Mouse (Mus musculus): Measurements from ENCODE around the gene Cfl1. TPM values are rescaled to one million over a fixed set of nuclear protein-coding genes. Genes with fewer than 3 reads are reported as not detected.

Gene Cfl1
- polyA plus RNA-seq (2016; fragmentation: Nextera tagmentation; extraction: Ambion mirVana) = 2,322 and 2,829 TPM in 2 replicates

DNA sequence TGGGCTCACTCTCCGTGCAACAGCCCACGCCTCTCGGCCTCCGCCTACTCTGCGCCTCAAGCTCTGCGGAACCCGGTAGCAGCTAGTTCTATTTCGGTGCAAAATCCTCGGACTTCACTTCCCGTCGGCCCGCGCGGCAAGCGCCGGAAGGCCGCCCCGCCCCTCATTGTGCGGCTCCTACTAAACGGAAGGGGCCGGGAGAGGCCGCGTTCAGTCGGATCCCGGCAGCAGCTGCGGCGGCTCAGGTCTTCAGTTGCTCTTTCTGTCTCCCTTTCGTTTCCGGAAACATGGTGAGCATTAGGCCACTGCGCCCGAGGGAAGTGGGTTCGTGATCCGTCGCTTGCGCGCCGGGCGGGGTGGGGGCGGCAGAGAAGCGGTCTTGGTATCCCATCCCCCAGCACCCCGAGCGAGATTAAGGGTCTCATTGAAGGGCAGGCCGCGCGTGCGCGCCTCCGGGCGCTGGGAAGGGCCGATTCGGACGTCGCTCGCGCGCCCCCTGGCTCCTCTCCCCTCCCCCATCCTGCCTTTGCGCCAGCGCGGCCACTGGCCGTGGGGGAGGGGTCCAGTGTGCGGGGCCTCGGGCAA lies at the start of gene Cfl1:
Gene Cfl1, plus strand, starts transcription at position 143 of the 585 bp plus-strand sequence.
- H3K4me1 ChIP-seq = peaks cover 45% of the 10 kb centered on the region
- peak within 1 kb of the TSS; percentile 86 for H3K4me3 ChIP-seq
- H3K27me3 ChIP-seq (ENCODE audit: insufficient read depth, poor library complexity, severe bottlenecking) = no peaks in the 10 kb centered on the region
- peak within 1 kb of the TSS; percentile 97 for H3K27ac ChIP-seq
- no peaks in the 10 kb centered on the region for H3K9me3 ChIP-seq
- under 1% methylated on average over 61 of the region's 62 CpGs for WGBS
- H3K36me3 ChIP-seq = peaks cover 47% of the 10 kb centered on the region
- peak; percentile 98 for DNase-seq (ENCODE audit: low spot score)

GRCm38 (mm10) chr19:5444371-5444908 lies 45.8 kb upstream of the Cfl1 start:
- Histone ChIP-seq H3K9me3 (no peaks in the 10 kb centered on the region), H3K27ac (no peak overlapping the region), H3K4me3 (no peak overlapping the region), H3K4me1 (peaks cover 19% of the 10 kb centered on the region), H3K27me3 (ENCODE audit: insufficient read depth, poor library complexity, severe bottlenecking) (peaks cover 53% of the 10 kb centered on the region), H3K36me3 (no peaks in the 10 kb centered on the region)
- no peak for DNase-seq (ENCODE audit: low spot score)
- WGBS = 65% methylated on average over 9 of the region's 9 CpGs

DNA sequence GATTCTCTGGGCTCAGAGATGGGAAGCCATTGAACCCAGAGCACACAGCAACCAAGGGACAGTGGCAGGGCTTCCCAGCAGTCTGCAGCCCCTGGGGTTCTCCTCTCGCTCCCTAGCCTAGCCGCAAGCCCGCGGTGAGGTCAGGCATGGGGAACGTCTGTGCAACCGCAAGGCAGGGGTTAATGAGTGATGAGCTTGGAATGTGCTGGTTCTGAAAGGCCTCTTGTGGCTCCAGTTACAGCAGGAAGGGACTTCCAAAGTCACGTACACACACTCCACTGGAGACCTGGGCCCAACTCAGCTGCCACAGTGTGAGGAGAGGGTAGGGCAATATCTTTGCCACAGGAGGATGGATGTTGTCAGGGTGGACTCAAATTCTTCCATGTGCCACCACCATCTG lies 45.3 kb upstream of the Cfl1 start:
- 26% methylated on average over 7 of the region's 7 CpGs for WGBS
- no peak for DNase-seq (ENCODE audit: low spot score)
- peaks cover 58% of the 10 kb centered on the region for H3K27me3 ChIP-seq (ENCODE audit: insufficient read depth, poor library complexity, severe bottlenecking)

DNA sequence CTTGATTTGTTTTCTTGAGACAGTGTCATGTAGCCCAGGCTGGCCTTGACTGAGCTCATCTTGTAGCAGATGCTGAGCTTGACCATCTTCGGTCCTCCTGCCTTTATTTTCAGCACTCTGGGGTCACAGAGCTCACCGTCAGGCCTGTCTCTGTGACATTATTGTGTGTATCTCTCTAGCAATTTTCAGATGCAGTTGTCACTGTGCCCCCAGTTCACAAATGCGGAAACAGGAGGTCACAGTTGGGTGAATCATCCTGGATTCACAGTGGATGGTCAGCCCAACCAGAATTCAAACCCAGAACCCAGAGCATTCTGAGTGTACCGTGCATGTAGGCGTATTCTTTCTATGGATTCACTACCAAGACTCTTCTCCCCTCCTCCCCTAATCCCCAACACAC lies 44.5 kb upstream of the Cfl1 start:
- no peak overlapping the region for H3K4me3 ChIP-seq
- H3K27ac ChIP-seq = no peak overlapping the region
- peaks cover 66% of the 10 kb centered on the region for H3K27me3 ChIP-seq (ENCODE audit: insufficient read depth, poor library complexity, severe bottlenecking)
- 83% methylated on average over 5 of the region's 5 CpGs for WGBS
- no peaks in the 10 kb centered on the region for H3K36me3 ChIP-seq
- no peaks in the 10 kb centered on the region for H3K9me3 ChIP-seq
- H3K4me1 ChIP-seq = peaks cover 19% of the 10 kb centered on the region
- DNase-seq (ENCODE audit: low spot score) = no peak

More for the DNA sequence above, 45.3 kb upstream of the Cfl1 start:
- H3K4me1 ChIP-seq = peaks cover 19% of the 10 kb centered on the region
- no peak overlapping the region for H3K27ac ChIP-seq
- H3K9me3 ChIP-seq = no peaks in the 10 kb centered on the region
- H3K36me3 ChIP-seq = no peaks in the 10 kb centered on the region
- no peak overlapping the region for H3K4me3 ChIP-seq

- 1% methylated on average over 70 of the region's 70 CpGs for WGBS
- H3K27me3 ChIP-seq (ENCODE audit: insufficient read depth, poor library complexity, severe bottlenecking) = peaks cover 81% of the 10 kb centered on the region
These were observed 42.5 kb upstream of the Cfl1 start, which contains the start of gene Fosl1 for GRCm38 (mm10) chr19:5447515-5448353. TSS of gene Fosl1 (plus strand) at chr19:5447547.

DNA sequence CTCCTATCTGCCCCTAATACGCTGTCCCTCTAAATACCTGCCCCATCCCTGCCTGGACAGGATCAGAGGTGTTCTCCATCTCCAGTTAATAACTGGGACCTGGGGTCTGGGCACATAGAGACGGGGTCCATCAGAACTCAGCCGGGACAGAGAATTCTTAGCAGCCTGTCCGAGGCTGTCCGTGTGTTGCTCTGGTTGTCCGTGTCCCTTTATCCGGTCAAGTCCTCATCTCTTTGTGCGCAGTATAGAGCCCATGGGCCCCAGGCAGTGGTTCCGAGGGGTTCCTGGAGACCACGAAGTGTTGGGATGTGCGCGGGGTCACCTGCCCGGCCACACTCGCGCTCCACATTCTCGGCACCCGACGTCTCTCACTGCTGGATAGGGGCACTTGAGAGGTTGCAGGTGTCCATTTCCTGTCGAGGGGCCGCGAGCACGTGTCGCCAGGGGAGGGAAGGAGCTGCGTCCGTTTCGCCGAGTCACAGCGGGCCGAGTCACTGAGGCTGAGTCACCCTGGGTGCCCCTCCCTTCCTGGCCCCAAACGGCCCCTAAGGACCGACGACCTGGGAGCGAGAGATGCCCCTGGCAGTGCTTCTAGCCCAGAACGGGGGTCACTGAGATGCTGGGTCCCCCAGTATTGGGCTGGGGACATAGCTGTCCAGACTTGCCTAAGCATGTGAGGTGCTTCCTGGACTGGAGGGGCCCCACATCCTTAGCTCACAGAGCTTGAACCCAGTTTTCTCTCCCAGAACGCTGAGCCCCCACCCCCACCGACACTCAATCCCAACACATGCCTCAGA lies 41.7 kb upstream of the Cfl1 start:
- Histone ChIP-seq H3K27me3 (ENCODE audit: insufficient read depth, poor library complexity, severe bottlenecking) (peaks cover 81% of the 10 kb centered on the region), H3K27ac (peak overlapping the region; percentile 22; the same call in 1 of the 2 replicates), H3K36me3 (peaks cover 4% of the 10 kb centered on the region; the same call in 1 of the 2 replicates), H3K4me1 (peaks cover 19% of the 10 kb centered on the region), H3K9me3 (no peaks in the 10 kb centered on the region), H3K4me3 (peak overlapping the region; percentile 69)
- WGBS = 5% methylated on average over 36 of the region's 36 CpGs
- DNase-seq (ENCODE audit: low spot score) = peak; percentile 86

More at GRCm38 (mm10) chr19:5447515-5448353, 42.5 kb upstream of the Cfl1 start, which contains the start of gene Fosl1:
- Histone ChIP-seq H3K36me3 (no peaks in the 10 kb centered on the region), H3K4me3 (peak within 1 kb of the TSS; percentile 69), H3K27ac (peak within 1 kb of the TSS; percentile 22; the same call in 1 of the 2 replicates), H3K9me3 (no peaks in the 10 kb centered on the region), H3K4me1 (peaks cover 19% of the 10 kb centered on the region)
- DNase-seq (ENCODE audit: low spot score) = no peak

GRCm38 (mm10) chr19:5449673-5450072 lies 40.6 kb upstream of the Cfl1 start:
- H3K4me3 ChIP-seq = no peak overlapping the region
- H3K27ac ChIP-seq = no peak overlapping the region
- peaks cover 21% of the 10 kb centered on the region for H3K4me1 ChIP-seq
- peaks cover 76% of the 10 kb centered on the region for H3K27me3 ChIP-seq (ENCODE audit: insufficient read depth, poor library complexity, severe bottlenecking)
- DNase-seq (ENCODE audit: low spot score) = no peak
- H3K36me3 ChIP-seq = peaks cover 15% of the 10 kb centered on the region
- H3K9me3 ChIP-seq = no peaks in the 10 kb centered on the region
- WGBS = 83% methylated on average over 3 of the region's 3 CpGs

DNA sequence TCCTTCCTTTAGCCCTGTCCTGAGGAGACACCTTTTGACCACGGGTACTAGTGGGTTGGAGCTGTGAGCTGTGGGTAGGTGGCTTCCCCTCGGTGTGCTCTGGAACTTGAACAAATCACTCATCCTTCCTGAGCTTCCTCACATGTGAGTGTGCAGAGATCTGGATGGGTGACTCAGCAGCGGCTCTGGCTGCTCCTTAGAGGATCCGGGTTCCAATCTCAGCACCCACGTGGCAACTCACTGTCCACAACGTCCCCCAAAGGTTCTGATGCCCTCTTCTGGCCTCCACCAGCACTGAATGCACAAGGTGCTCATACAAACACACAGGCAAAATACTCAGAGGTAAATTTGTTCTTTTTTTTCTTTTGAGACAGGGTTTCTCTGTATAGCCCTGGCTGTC lies 38.5 kb upstream of the Cfl1 start:
- Histone ChIP-seq H3K27ac (no peak overlapping the region), H3K4me1 (peaks cover 42% of the 10 kb centered on the region), H3K36me3 (peaks cover 16% of the 10 kb centered on the region), H3K27me3 (ENCODE audit: insufficient read depth, poor library complexity, severe bottlenecking) (peaks cover 55% of the 10 kb centered on the region), H3K4me3 (no peak overlapping the region), H3K9me3 (no peaks in the 10 kb centered on the region)
- no peak for DNase-seq (ENCODE audit: low spot score)
- 69% methylated on average over 6 of the region's 6 CpGs for WGBS

DNA sequence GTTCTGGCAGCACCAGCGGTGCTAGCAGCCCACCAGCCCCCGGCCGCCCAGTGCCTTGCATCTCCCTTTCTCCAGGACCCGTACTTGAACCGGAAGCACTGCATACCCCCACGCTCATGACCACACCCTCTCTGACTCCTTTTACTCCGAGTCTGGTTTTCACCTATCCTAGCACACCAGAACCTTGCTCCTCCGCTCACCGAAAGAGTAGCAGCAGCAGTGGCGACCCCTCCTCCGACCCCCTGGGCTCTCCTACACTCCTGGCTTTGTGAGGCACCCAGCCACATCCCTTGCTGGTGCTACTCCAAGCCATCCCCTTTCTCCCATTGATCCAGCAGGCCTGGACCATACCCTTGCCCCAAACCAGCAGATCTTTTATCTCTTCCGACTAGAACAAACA lies 35.2 kb upstream of the Cfl1 start:
- Histone ChIP-seq H3K4me3 (peak overlapping the region; percentile 90), H3K27me3 (ENCODE audit: insufficient read depth, poor library complexity, severe bottlenecking) (peaks cover 29% of the 10 kb centered on the region; the same call in 1 of the 2 replicates), H3K4me1 (peaks cover 38% of the 10 kb centered on the region), H3K27ac (no peak overlapping the region; the same call in 1 of the 2 replicates), H3K36me3 (peaks cover 16% of the 10 kb centered on the region), H3K9me3 (no peaks in the 10 kb centered on the region)
- 77% methylated on average over 12 of the region's 12 CpGs for WGBS
- DNase-seq (ENCODE audit: low spot score) = no peak

- no peaks in the 10 kb centered on the region for H3K9me3 ChIP-seq
- peaks cover 24% of the 10 kb centered on the region; the same call in 1 of the 2 replicates for H3K27me3 ChIP-seq (ENCODE audit: insufficient read depth, poor library complexity, severe bottlenecking)
- H3K4me1 ChIP-seq = peaks cover 38% of the 10 kb centered on the region
- no peak for DNase-seq (ENCODE audit: low spot score)
- H3K27ac ChIP-seq = peak overlapping the region; percentile 96
- H3K36me3 ChIP-seq = peaks cover 16% of the 10 kb centered on the region
- 60% methylated on average over 8 of the region's 8 CpGs for WGBS
- H3K4me3 ChIP-seq = peak overlapping the region; percentile 90
These were observed 34.7 kb upstream of the Cfl1 start for GRCm38 (mm10) chr19:5455568-5455967.

DNA sequence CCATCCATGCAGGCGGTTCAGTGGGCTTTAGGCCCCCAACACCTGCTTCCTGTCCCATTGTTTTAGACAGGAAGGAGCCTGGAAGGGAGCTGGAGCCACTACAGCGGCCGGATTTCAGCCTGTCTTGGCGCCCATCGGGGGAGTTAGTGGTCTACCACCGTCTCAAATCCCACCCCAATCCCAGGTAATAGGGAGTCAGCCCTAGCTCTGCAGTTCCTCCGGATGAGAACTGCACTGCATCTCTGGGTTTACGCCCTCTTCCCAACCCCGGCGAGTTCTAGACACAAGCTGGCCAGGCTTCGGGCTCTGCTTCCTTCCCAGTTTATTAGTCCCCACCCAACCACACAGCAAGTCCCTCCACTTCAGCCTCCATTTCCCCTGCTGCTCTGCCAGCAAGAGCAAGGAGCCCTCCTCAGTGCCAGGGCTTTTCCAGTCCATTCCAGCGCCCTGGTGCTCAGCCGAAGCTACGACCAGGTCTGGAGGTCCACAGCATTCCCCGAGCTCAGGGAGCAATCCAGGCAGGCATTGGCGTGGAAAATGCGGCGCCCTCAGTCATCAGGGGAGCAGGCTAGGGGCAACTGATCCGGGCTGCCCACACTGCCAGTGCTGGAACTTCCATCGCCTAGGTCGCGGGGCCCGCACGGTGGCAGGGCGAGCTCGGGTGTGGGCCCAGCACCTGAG lies 33.9 kb upstream of the Cfl1 start:
- no peak for DNase-seq (ENCODE audit: low spot score)
- WGBS = 4% methylated on average over 26 of the region's 26 CpGs

More for the DNA sequence above, 33.9 kb upstream of the Cfl1 start:
- peaks cover 16% of the 10 kb centered on the region; the same call in 1 of the 2 replicates for H3K27me3 ChIP-seq (ENCODE audit: insufficient read depth, poor library complexity, severe bottlenecking)
- peaks cover 16% of the 10 kb centered on the region for H3K36me3 ChIP-seq
- H3K4me3 ChIP-seq = peak overlapping the region; percentile 90
- peak overlapping the region; percentile 96 for H3K27ac ChIP-seq
- H3K9me3 ChIP-seq = no peaks in the 10 kb centered on the region
- peaks cover 44% of the 10 kb centered on the region for H3K4me1 ChIP-seq
